Mouse (Mus musculus): ENCODE data around the gene Capn3. TPM values are rescaled to one million over a fixed set of nuclear protein-coding genes. Genes with fewer than 3 reads are reported as not detected.
A peak's percentile ranks its signal among the peaks of the same experiment; 100 is the strongest.

The Capn3 gene
- polyA plus RNA-seq (2015; fragmentation: Nextera tagmentation; extraction: Ambion mirVana) = 0.95 and 1.4 TPM in 2 replicates

GRCm38 (mm10) chr2:120455719-120456118 lies at the start of gene Capn3:
Gene Capn3 (plus strand): TSS chr2:120456019.
- no peaks in the 10 kb centered on the region for H3K9me3 ChIP-seq
- WGBS = 69% methylated on average over 4 of the region's 4 CpGs
- no peaks in the 10 kb centered on the region for H3K27me3 ChIP-seq (replicated peaks)
- H3K36me3 ChIP-seq = no peaks in the 10 kb centered on the region
- no peak within 1 kb of the TSS for H3K4me3 ChIP-seq (replicated peaks)
- H3K4me2 ChIP-seq = no peak within 1 kb of the TSS
- no peak for ATAC-seq (ENCODE audit: insufficient read depth, low FRiP score, low read depth)
- no peak within 1 kb of the TSS for H3K9ac ChIP-seq
- no peaks in the 10 kb centered on the region for H3K4me1 ChIP-seq
- no peak within 1 kb of the TSS for H3K27ac ChIP-seq

GRCm38 (mm10) chr2:120411096-120411628 lies 44.7 kb upstream of the Capn3 start:
- Histone ChIP-seq H3K9ac (no peak overlapping the region), H3K36me3 (no peaks in the 10 kb centered on the region), H3K4me3 (replicated peaks) (no peak overlapping the region), H3K27ac (no peak overlapping the region), H3K9me3 (no peaks in the 10 kb centered on the region; the same call in 1 of the 2 replicates), H3K27me3 (replicated peaks) (no peaks in the 10 kb centered on the region), H3K4me1 (no peaks in the 10 kb centered on the region), H3K4me2 (no peak overlapping the region)
- 87% methylated on average over 3 of the region's 3 CpGs for WGBS
- ATAC-seq (ENCODE audit: insufficient read depth, low FRiP score, low read depth) = peak; percentile 68; the same call in 1 of the 2 replicates

- ATAC-seq (ENCODE audit: insufficient read depth, low FRiP score, low read depth) = no peak
- Histone ChIP-seq H3K4me1 (no peaks in the 10 kb centered on the region), H3K27me3 (replicated peaks) (no peaks in the 10 kb centered on the region), H3K4me2 (no peak overlapping the region), H3K9me3 (no peaks in the 10 kb centered on the region), H3K9ac (no peak overlapping the region), H3K27ac (no peak overlapping the region), H3K36me3 (no peaks in the 10 kb centered on the region), H3K4me3 (replicated peaks) (no peak overlapping the region)
Measured at GRCm38 (mm10) chr2:120414113-120414512, 41.7 kb upstream of the Capn3 start.

- Histone ChIP-seq H3K9me3 (no peaks in the 10 kb centered on the region), H3K4me3 (replicated peaks) (no peak overlapping the region), H3K9ac (no peak overlapping the region), H3K4me2 (no peak overlapping the region), H3K27me3 (replicated peaks) (no peaks in the 10 kb centered on the region), H3K36me3 (no peaks in the 10 kb centered on the region), H3K27ac (no peak overlapping the region), H3K4me1 (no peaks in the 10 kb centered on the region)
- 51% methylated on average over 1 of the region's 1 CpGs for WGBS
- no peak for ATAC-seq (ENCODE audit: insufficient read depth, low FRiP score, low read depth)
Measured at GRCm38 (mm10) chr2:120414738-120415414, 40.9 kb upstream of the Capn3 start.

GRCm38 (mm10) chr2:120424386-120424785 lies 31.4 kb upstream of the Capn3 start:
- H3K9me3 ChIP-seq = no peaks in the 10 kb centered on the region
- H3K9ac ChIP-seq = no peak overlapping the region
- H3K27ac ChIP-seq = no peak overlapping the region

GRCm38 (mm10) chr2:120444486-120444885 lies 11.3 kb upstream of the Capn3 start:
- Histone ChIP-seq H3K27ac (no peak overlapping the region), H3K4me1 (no peaks in the 10 kb centered on the region), H3K4me2 (no peak overlapping the region), H3K36me3 (no peaks in the 10 kb centered on the region), H3K27me3 (replicated peaks) (no peaks in the 10 kb centered on the region), H3K9ac (no peak overlapping the region), H3K4me3 (replicated peaks) (no peak overlapping the region), H3K9me3 (no peaks in the 10 kb centered on the region)
- 91% methylated on average over 1 of the region's 1 CpGs for WGBS
- no peak for ATAC-seq (ENCODE audit: insufficient read depth, low FRiP score, low read depth)

More at GRCm38 (mm10) chr2:120424386-120424785, 31.4 kb upstream of the Capn3 start:
- Histone ChIP-seq H3K4me3 (replicated peaks) (no peak overlapping the region), H3K4me1 (no peaks in the 10 kb centered on the region), H3K4me2 (no peak overlapping the region), H3K27me3 (replicated peaks) (no peaks in the 10 kb centered on the region), H3K36me3 (no peaks in the 10 kb centered on the region)
- WGBS = 78% methylated on average over 5 of the region's 5 CpGs
- ATAC-seq (ENCODE audit: insufficient read depth, low FRiP score, low read depth) = no peak

- Histone ChIP-seq H3K27me3 (replicated peaks) (no peaks in the 10 kb centered on the region), H3K36me3 (no peaks in the 10 kb centered on the region), H3K4me3 (replicated peaks) (no peak overlapping the region), H3K9me3 (no peaks in the 10 kb centered on the region), H3K4me2 (no peak overlapping the region), H3K4me1 (no peaks in the 10 kb centered on the region), H3K9ac (no peak overlapping the region), H3K27ac (no peak overlapping the region)
- WGBS = 70% methylated on average over 10 of the region's 10 CpGs
- ATAC-seq (ENCODE audit: insufficient read depth, low FRiP score, low read depth) = peak; percentile 83
Measured at GRCm38 (mm10) chr2:120446373-120446772, 9.4 kb upstream of the Capn3 start.

- no peak for ATAC-seq (ENCODE audit: insufficient read depth, low FRiP score, low read depth)
- Histone ChIP-seq H3K4me1 (no peaks in the 10 kb centered on the region), H3K9ac (no peak overlapping the region), H3K36me3 (no peaks in the 10 kb centered on the region), H3K27me3 (replicated peaks) (no peaks in the 10 kb centered on the region), H3K4me2 (no peak overlapping the region), H3K4me3 (replicated peaks) (no peak overlapping the region), H3K27ac (no peak overlapping the region), H3K9me3 (no peaks in the 10 kb centered on the region)
- WGBS = 95% methylated on average over 1 of the region's 1 CpGs
Measured at GRCm38 (mm10) chr2:120447306-120447705, 8.5 kb upstream of the Capn3 start.

- 74% methylated on average over 6 of the region's 6 CpGs for WGBS
- no peak overlapping the region for H3K4me3 ChIP-seq (replicated peaks)
- no peak overlapping the region for H3K27ac ChIP-seq
- H3K27me3 ChIP-seq (replicated peaks) = no peaks in the 10 kb centered on the region
- no peak overlapping the region for H3K9ac ChIP-seq
- no peak overlapping the region for H3K4me2 ChIP-seq
- no peaks in the 10 kb centered on the region for H3K4me1 ChIP-seq
- ATAC-seq (ENCODE audit: insufficient read depth, low FRiP score, low read depth) = no peak
- H3K9me3 ChIP-seq = no peaks in the 10 kb centered on the region
- no peaks in the 10 kb centered on the region for H3K36me3 ChIP-seq
Measured at GRCm38 (mm10) chr2:120450724-120451123, 5.1 kb upstream of the Capn3 start.

GRCm38 (mm10) chr2:120452600-120452999 lies 3.2 kb upstream of the Capn3 start:
- Histone ChIP-seq H3K4me3 (replicated peaks) (no peak overlapping the region), H3K4me1 (no peaks in the 10 kb centered on the region), H3K27me3 (replicated peaks) (no peaks in the 10 kb centered on the region), H3K9ac (no peak overlapping the region), H3K36me3 (no peaks in the 10 kb centered on the region), H3K27ac (no peak overlapping the region), H3K4me2 (no peak overlapping the region), H3K9me3 (no peaks in the 10 kb centered on the region)
- no peak for ATAC-seq (ENCODE audit: insufficient read depth, low FRiP score, low read depth)
- 60% methylated on average over 4 of the region's 4 CpGs for WGBS

- Histone ChIP-seq H3K9me3 (no peaks in the 10 kb centered on the region), H3K4me3 (replicated peaks) (no peak overlapping the region), H3K36me3 (no peaks in the 10 kb centered on the region), H3K27ac (no peak overlapping the region), H3K4me1 (no peaks in the 10 kb centered on the region), H3K9ac (no peak overlapping the region), H3K27me3 (replicated peaks) (no peaks in the 10 kb centered on the region), H3K4me2 (no peak overlapping the region)
- WGBS = 60% methylated on average over 2 of the region's 2 CpGs
- no peak for ATAC-seq (ENCODE audit: insufficient read depth, low FRiP score, low read depth)
Measured at GRCm38 (mm10) chr2:120454987-120455386, 832 bp upstream of the Capn3 start.

- Histone ChIP-seq H3K4me1 (no peaks in the 10 kb centered on the region), H3K4me2 (no peak overlapping the region), H3K4me3 (replicated peaks) (no peak overlapping the region), H3K36me3 (no peaks in the 10 kb centered on the region), H3K9ac (no peak overlapping the region), H3K9me3 (no peaks in the 10 kb centered on the region), H3K27me3 (replicated peaks) (no peaks in the 10 kb centered on the region), H3K27ac (no peak overlapping the region)
- no peak for ATAC-seq (ENCODE audit: insufficient read depth, low FRiP score, low read depth)
- WGBS = 76% methylated on average over 4 of the region's 4 CpGs
Measured at GRCm38 (mm10) chr2:120460216-120460615, 4.4 kb downstream of the Capn3 start.

Measured in stomach, embryonic 15.5 days (tissue).